Mouse (Mus musculus): ENCODE measurements around the gene Usp6nl.

DNA sequence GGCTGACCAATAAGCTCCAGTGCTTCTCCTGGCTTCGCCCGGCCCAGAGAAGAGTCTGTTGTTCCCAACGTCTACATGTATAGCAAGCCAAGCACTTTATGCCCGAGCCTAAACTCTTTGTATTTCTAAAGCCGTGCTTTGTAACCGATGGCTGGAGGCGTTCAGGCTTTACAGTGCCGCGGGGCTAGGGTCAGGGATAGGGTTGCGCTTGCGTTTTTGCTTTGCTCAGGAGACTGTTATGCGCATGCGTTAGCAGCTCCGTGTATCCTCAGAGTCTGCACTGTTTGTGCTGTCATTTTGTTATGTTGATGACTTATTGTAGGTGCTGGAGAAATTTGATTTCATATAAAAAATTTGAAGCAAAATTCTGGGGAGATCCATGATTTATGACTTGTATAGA, 51.7 kb downstream of the Usp6nl start:
- TF ChIP-seq EP300 (optimal IDR thresholded peaks at IDR 0.05) (no peak), CTCF (IDR thresholded peaks at IDR 0.05; ENCODE audit: low read depth) (no peak)

All from stomach, postnatal 0 days (tissue).